Mouse (Mus musculus) right cerebral cortex, adult 18-20 months (tissue): ENCODE measurements at regions not wholly inside any gene's neighbourhood (a gene's known extent, or its start where the extent isn't known, plus 50 kb on each side); places are given as distances from the start of the nearest gene placed in this dataset.

Source experiments
- DNase-seq: peaks from one replicate; pipeline ENCODE4 v3.0.0; 2022; ENCODE audit warnings: mixed read lengths

DNA sequence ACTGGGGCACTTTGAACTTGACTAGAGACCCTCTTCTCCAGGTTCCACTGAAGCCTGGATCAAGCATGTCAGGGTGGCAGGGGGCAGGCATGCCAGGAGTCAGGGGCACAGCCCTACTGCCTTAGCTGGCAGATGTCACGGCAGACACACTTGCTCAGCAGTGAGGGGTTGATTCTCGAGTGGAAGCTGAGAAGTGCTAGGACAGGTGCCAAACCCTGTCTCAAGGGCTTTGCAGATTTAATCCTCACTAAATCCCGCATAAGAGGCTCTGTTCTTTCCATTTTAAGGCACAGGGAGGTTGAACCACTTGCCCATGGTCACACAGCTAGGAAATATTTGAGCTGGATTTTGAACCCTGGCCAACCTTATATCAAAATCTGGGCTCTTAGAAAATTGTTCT, 223.5 kb upstream of the Mvb12b start:
- no peak for DNase-seq

DNA sequence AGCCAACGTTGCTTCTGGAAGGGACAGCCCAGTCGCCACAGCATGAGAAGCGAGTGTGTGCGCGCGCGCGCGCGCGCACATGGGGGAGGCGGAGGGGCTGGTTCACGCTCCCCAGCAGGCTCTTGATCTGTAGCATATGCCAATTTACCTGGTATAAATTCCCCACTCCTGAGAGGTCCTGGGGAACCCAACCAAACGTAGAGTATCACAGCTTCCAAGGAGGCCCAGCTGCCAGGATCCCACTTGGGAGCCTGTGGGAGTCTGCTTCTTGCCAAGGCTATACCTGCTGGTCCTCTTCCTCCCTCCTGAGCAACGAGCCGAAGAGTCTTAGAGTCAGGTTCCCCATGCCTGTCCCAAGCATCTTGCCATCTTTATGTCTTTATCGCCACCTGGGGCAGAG, 222.8 kb upstream of the Mvb12b start:
- no peak for DNase-seq

- no peak for DNase-seq
These were observed 220.0 kb upstream of the Mvb12b start for GRCm38 (mm10) chr2:34107566-34108303.

DNA sequence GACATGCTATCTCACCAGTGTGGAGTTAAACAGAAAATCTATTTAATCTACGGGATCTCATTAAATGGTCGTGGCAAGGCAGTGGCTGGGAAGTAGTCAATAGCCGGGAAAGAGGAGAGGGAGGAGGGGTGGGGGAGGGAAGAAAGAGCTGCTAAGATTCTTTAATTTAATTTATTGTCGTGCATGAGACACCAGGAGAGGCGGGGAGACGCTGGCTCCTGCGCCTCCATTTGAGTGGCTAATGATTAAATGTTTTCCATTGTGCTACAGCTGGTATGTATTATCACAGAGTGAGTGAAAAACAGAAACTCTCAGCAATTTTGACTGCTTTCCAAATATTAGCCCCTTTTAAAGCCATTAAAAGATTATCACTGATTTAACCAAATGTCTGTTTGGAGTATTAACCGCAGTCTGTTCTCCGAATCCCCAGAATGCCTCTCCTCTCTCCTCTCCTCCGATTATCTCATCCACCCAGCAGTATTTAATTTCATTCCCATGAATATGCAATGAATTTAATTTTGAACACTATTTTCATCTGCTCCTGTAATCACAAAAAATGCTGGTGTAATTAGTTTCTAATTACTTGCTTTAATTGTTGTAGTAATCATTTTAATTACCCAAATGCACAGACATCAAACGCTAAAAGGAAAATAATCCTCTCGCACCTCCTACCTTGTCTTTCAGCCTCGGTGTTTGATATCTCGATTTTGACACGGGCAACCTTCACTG, 219.3 kb upstream of the Mvb12b start:
- DNase-seq = no peak

DNA sequence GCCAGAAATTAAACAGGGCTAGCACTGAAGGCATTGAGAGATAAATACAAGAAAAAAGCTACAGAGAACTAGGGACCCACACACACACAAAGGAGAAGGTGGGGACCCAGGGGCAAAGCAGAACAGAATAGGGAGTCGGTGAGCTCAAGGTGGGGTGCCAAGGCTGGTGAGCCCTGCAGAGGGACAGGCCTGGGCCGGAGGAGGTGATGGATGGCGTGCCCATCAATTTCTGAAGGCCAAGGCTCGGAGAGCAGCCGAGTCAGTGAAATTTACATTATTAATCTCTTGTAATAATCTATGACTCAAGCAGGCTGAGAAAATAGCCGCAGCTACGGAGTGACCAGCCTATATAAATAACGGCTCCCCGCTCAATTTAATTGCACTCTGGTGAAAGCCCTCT, 218.5 kb upstream of the Mvb12b start:
- no peak for DNase-seq

DNA sequence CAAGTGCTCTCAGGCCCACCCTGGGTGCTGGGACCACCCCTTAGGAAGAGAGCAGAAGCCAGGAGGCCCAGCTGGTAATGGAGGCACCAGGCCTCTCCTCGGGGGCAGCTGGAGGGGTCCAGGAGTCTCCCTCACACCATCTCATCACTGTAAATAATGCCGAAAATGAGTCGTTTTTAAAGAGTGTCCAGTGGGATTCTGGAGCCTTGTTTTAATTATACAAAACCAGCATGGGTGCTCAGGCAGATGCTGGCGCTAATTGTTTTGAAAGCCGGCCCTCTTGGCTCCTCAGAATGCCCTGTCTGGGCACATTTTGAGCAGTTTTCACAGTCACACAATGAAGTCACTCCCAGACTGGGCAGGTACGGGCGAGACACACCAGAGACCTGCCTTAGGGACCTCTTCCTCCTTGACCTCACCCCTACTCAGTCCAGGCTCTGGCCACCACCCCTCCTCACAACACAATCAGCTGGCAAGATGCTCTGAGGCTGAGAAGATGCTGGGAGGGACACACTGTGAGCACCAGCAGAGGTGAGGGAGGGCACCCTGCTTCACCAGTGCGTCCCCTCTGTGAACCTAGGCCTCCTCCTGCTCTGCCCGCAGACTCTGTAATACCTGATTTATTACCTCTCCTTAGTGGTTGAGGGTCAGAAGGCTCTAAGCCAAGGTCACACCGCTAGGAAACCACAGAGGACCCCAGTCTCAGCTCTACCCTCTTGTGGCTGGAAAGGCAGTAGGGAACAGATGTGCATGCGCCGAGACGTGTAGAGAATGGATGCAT, 217.7 kb upstream of the Mvb12b start:
- no peak for DNase-seq

GRCm38 (mm10) chr2:34098004-34098547, 210.3 kb upstream of the Mvb12b start:
- DNase-seq = no peak

GRCm38 (mm10) chr2:34096561-34096960, 208.8 kb upstream of the Mvb12b start:
- no peak for DNase-seq

DNA sequence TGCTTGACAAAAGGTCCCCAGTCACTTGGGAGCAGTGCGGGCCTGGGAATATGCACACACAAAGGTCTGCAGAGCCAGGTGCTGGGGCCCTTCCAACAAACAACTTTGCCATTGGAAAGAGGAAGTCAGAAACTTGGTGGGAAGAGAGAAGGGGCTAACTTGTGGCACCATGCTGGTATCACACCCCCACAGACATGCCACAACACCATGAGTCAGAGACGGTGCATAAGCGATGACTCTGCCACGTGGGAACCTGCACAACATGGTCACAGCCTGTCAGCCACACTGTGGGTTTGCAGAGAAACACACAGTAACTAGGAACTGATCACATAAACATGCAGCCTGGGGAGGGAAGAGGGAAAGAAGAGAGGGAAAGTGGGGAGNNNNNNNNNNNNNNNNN, 201.1 kb upstream of the Mvb12b start:
- DNase-seq = peak; percentile 27

GRCm38 (mm10) chr2:34086130-34086529, 198.4 kb upstream of the Mvb12b start:
- peak; percentile 29 for DNase-seq

- DNase-seq = peak; percentile 49
These were observed 196.8 kb upstream of the Mvb12b start for GRCm38 (mm10) chr2:34084513-34084912.

- no peak for DNase-seq
These were observed 194.7 kb upstream of the Mvb12b start for GRCm38 (mm10) chr2:34082486-34082885.

DNA sequence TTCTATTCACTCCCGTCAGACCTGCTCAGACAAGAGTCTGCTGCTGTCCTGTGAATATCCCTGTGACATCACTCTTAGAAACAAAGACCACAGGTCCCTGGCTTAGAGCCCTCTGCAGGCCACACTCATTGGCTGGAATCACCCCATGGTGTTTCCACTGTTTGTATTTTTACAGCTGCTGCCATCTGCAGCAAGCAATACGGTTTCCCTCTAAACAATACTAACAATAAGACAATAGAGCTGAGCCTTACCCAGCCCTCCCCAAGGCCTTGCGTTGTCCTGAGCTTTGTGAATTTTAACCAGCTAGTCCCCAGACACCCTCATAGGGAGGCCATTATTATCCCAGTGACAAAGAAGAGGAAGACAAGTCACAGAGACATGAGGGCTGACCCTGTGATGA, 192.4 kb upstream of the Mvb12b start:
- DNase-seq = no peak

GRCm38 (mm10) chr2:34079282-34079681, 191.5 kb upstream of the Mvb12b start:
- DNase-seq = no peak

DNA sequence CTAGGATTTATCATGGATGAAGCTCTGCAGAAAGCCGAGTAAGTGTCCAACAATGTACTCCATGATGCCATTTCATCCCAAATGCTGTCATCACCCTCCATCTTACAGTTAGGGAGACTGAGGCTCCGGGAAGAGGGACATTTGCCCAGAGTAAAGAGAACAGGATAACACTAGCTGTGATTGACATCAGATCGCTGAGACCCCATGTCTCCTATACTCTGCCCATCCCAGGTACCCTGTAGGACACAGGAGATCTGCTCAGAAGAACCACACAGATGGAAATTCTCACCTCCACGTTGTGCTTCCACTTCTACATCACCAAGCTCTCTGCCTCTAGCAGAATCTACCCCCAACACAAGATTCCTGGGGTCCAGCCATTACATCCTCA, 191.1 kb upstream of the Mvb12b start:
- DNase-seq = no peak

DNA sequence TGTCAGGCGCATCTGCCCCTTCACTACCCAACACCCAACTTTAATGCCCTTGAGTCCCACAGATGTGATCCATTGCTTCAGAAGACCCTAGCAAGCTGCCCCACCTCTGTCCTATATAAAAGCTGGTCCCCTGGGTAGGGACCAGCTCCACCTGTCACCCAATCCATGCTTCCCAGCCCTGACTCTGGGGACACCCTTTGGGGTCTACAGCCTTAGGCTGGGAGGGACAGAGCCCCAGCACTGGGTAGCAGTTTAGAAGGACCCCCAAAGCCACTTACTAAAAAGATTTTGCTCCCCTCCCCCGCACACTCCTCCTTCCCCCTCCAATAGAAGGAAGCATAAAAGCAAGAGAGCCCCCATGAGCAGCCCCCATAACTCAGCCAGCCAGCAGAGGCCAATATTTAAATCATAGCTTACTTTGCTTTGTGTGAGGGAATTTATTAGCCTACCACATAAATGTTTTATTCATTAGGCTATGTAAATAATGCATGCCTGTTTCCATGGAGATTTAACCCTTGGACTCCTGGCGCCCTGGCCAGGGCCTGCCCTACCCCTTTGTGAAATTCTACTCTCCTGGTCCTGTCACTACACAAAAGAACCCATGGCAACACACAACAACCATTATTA, 190.6 kb upstream of the Mvb12b start:
- DNase-seq = no peak

- no peak for DNase-seq
These were observed 188.6 kb upstream of the Mvb12b start for GRCm38 (mm10) chr2:34076346-34076745.

GRCm38 (mm10) chr2:34074066-34074465, 186.3 kb upstream of the Mvb12b start:
- DNase-seq = no peak

- peak; percentile 8 for DNase-seq
These were observed 177.8 kb upstream of the Mvb12b start for GRCm38 (mm10) chr2:34065592-34065991.

DNA sequence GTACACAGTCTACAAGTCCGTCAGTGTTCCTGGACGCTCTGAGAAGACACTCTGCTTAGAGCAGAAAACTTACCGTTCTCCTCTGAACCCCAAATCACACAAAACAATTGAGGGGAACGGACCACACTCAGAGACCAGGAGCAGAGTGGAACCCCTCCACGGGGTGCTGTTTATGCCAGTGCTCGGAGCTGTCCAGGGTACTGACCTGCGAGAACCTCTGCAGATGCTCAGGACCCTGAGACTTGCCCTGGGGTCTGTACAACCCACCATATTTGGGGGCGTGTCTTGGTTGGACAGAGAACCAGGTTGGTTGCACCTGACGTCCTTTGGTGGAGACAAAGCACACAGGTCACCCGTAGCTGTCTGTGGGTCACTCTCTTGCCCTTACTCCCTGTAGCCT, 177.3 kb upstream of the Mvb12b start:
- no peak for DNase-seq

DNA sequence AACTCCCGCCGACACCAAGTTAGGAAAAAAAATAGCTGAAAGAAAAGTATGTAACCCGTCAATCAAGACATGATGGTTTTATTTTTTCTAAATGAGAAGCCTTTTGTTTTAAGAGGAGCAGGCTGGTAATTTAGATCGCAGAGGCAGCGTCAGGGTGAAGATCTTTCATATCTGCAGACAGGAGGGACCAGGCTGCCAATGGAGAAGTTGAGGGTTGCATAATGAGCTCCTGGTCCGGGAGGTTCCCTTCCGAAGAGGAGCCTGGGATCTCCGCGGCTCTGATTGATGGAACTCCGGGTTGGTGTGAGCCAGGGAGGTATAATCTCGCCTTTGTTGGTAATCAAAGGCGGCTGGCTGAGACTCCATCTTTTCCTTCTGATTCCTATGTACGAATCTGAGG, 168.8 kb upstream of the Mvb12b start:
- DNase-seq = no peak

GRCm38 (mm10) chr2:34043064-34043463, 155.3 kb upstream of the Mvb12b start:
- no peak for DNase-seq

DNA sequence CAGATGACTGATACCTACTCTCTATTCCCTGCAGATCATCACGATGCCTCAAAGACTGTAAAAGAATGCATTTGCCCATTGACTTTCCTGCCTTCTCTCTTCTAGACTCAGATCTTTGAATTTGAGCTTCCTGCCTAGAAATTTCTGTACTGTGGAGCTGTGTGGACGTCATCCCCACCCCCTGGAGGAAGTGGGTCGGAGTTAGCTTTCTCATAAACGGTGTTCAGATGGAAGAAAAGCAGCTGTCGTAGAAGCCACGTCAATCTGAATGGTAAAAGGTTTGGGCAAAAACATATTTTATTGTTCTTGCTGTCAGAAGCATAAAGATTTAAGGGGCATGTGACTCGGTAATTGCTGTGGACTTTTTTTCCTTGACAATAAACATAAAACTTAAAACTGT, 154.6 kb upstream of the Mvb12b start:
- no peak for DNase-seq
